Mouse (Mus musculus): ENCODE measurements at regions not wholly inside any gene's neighbourhood (a gene's known extent, or its start where the extent isn't known, plus 50 kb on each side); places are given as distances from the start of the nearest gene placed in this dataset.
A peak's percentile ranks its signal among the peaks of the same experiment; 100 is the strongest.

DNA sequence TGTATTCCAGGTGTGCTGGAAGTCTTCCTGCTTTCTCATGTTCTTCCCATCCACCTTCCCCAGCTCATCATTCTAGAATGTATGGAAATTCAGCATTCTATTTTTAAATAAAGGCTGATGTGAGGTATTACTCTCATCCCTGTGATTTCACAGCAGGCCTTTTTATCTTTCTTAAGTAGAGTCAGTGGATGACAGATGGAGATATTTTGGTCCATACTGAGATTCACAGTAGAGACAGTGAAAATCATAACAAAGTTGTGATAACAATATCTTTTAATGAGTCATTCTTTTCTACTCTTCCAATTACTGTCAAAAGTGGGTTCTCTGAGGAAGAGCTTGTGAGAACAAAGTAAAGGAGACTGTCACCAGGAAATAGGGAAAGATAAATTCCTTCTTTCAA, 132.4 kb downstream of the AI429214 start:
- DNase-seq (ENCODE audit: low spot score) (no peak), ATAC-seq (ENCODE audit: insufficient read depth, low read depth) (no peak)
- no peak overlapping the region for H3K27ac ChIP-seq (ENCODE audit: low read depth)
- no peak overlapping the region for H3K4me3 ChIP-seq (ENCODE audit: low read depth, low read length)
- no peak overlapping the region for H3K4me2 ChIP-seq (ENCODE audit: low read depth, low read length)
- TF ChIP-seq CTCF (IDR thresholded peaks at IDR 0.05; ENCODE audit: low read depth): no peak
- TF ChIP-seq EP300 (IDR thresholded peaks at IDR 0.05; ENCODE audit: low read depth): no peak
- no peaks in the 10 kb centered on the region for H3K36me3 ChIP-seq (replicated peaks; ENCODE audit: control insufficient read depth, insufficient read depth, low read length)
- no peaks in the 10 kb centered on the region for H3K4me1 ChIP-seq (ENCODE audit: control insufficient read depth, insufficient read depth)
- H3K27me3 ChIP-seq (ENCODE audit: control insufficient read depth, insufficient read depth, low read length): no peaks in the 10 kb centered on the region
- H3K9me3 ChIP-seq (replicated peaks; ENCODE audit: control insufficient read depth, low read length): peaks cover 8% of the 10 kb centered on the region; the same call in 1 of the 2 replicates
- H3K9ac ChIP-seq (replicated peaks; ENCODE audit: low read depth, low read length): no peak overlapping the region

DNA sequence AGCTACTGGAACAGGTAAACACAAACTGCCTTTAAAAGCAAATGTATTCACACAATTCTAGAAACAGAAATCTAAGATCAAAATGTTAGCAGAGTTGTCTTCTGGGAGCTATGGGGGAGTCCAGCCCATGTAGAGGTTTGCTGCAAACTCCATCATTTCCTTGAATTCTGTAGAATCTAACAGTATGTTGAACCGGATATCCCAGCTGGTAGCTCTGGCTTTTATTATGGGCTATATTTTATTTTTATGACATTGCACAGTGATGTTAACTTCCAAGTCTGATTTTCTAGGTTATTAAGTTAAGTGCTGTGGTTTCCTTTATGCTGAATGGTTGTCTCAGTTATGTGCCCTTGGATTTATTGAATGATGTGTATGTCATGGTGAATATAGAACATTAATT, 136.3 kb downstream of the AI429214 start:
- Histone ChIP-seq H3K9ac (replicated peaks; ENCODE audit: low read depth, low read length) (no peak overlapping the region), H3K27me3 (ENCODE audit: control insufficient read depth, insufficient read depth, low read length) (no peaks in the 10 kb centered on the region), H3K4me3 (ENCODE audit: low read depth, low read length) (no peak overlapping the region), H3K4me2 (ENCODE audit: low read depth, low read length) (no peak overlapping the region), H3K27ac (ENCODE audit: low read depth) (no peak overlapping the region), H3K9me3 (replicated peaks; ENCODE audit: control insufficient read depth, low read length) (no peaks in the 10 kb centered on the region), H3K36me3 (replicated peaks; ENCODE audit: control insufficient read depth, insufficient read depth, low read length) (no peaks in the 10 kb centered on the region), H3K4me1 (ENCODE audit: control insufficient read depth, insufficient read depth) (no peaks in the 10 kb centered on the region)
- TF ChIP-seq EP300 (IDR thresholded peaks at IDR 0.05; ENCODE audit: low read depth): no peak
- TF ChIP-seq CTCF (IDR thresholded peaks at IDR 0.05; ENCODE audit: low read depth): no peak
- DNase-seq (ENCODE audit: low spot score) (no peak), ATAC-seq (ENCODE audit: insufficient read depth, low read depth) (no peak)
- WGBS: 85% methylated on average over 1 of the region's 1 CpGs

DNA sequence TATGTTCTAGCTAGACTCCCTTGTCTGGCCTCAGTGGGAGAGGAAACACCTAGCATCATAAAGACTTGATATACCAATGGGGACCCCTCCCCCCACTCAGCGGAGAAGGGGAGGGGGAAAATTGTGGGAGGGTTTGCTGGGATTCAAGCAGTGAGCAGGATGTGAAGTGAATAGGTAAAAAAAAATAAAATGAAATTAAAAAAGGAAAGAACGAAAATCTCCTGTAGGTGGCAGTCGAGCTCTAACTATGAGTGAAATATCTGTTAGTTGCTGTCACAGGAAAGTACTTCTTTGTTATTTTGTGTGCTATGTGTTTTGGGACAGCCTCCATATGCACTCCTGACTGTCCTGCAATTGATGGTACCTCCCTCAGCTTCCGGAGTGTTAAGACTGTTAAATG, 138.6 kb downstream of the AI429214 start:
- no peak overlapping the region for H3K4me2 ChIP-seq (ENCODE audit: low read depth, low read length)
- no peaks in the 10 kb centered on the region for H3K9me3 ChIP-seq (replicated peaks; ENCODE audit: control insufficient read depth, low read length)
- H3K4me1 ChIP-seq (ENCODE audit: control insufficient read depth, insufficient read depth): no peaks in the 10 kb centered on the region
- H3K27me3 ChIP-seq (ENCODE audit: control insufficient read depth, insufficient read depth, low read length): no peaks in the 10 kb centered on the region
- H3K9ac ChIP-seq (replicated peaks; ENCODE audit: low read depth, low read length): no peak overlapping the region
- ATAC-seq (ENCODE audit: insufficient read depth, low read depth) (no peak), DNase-seq (ENCODE audit: low spot score) (no peak)
- H3K4me3 ChIP-seq (ENCODE audit: low read depth, low read length): no peak overlapping the region
- no peaks in the 10 kb centered on the region for H3K36me3 ChIP-seq (replicated peaks; ENCODE audit: control insufficient read depth, insufficient read depth, low read length)
- H3K27ac ChIP-seq (ENCODE audit: low read depth): no peak overlapping the region
- TF ChIP-seq EP300 (IDR thresholded peaks at IDR 0.05; ENCODE audit: low read depth) (no peak), CTCF (IDR thresholded peaks at IDR 0.05; ENCODE audit: low read depth) (peak; percentile 46)
- WGBS: 11% methylated on average over 4 of the region's 4 CpGs

DNA sequence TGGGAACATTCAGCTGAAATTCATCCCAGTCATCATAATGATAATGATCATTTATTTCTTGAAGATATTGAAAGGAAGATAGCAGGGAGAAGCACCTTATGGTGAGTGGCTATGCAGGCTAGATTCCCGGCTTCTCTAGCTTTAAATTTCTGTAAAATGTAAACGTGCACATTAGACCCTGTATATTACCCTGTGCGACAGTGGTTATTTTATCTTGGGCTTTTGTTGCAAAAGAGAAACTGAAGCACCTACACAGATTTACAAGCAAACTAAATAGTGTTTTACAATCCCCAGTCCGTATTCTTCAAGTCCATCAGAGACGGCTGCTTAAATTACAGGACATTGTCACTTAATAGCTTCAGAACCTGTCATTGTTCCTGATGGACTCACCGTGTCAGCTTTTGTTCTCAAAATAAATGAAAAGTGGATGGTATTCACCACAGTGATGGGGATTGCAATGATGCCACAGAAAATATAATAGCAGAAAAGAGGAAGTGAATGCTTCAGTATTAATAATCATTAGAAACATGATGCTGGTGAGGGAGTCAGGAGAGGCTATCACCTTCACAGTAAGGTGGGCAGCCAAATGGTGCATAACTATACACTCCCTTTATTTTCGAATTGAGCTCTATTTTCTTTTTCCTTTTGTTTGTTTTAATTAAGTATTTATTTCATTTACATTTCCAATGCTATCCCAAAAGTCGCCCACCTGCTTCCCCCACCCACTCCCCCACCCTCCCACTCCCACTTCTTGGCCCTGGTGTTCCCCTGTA, 141.0 kb downstream of the AI429214 start:
- whole genome bisulfite sequencing: 71% methylated on average over 8 of the region's 8 CpGs

DNA sequence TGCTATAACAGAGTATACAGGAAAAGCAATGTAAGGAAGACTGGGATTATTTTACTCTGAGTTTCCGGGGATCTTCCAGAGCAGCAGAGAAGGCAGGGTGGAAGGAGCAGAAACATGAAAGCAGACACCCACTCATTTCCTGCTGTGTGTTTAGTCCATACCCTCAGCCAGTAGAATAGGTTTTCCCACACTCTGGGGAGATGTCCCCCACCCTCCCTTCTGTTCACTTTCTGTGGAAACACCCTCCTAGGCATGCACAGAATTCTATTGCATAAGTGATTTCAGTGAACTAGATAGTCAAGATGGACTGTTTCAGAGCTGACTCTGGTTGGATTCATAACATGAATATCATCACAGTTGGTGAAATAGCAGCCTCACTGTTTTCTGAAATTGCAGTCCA, 156.9 kb downstream of the AI429214 start:
- 56% methylated on average over 1 of the region's 1 CpGs for WGBS
- Histone ChIP-seq H3K9ac (replicated peaks; ENCODE audit: low read depth, low read length) (no peak overlapping the region), H3K9me3 (replicated peaks; ENCODE audit: control insufficient read depth, low read length) (no peaks in the 10 kb centered on the region), H3K36me3 (replicated peaks; ENCODE audit: control insufficient read depth, insufficient read depth, low read length) (no peaks in the 10 kb centered on the region), H3K4me2 (ENCODE audit: low read depth, low read length) (no peak overlapping the region), H3K4me1 (ENCODE audit: control insufficient read depth, insufficient read depth) (no peaks in the 10 kb centered on the region), H3K4me3 (ENCODE audit: low read depth, low read length) (no peak overlapping the region), H3K27me3 (ENCODE audit: control insufficient read depth, insufficient read depth, low read length) (no peaks in the 10 kb centered on the region), H3K27ac (ENCODE audit: low read depth) (no peak overlapping the region)
- DNase-seq (ENCODE audit: low spot score) (no peak), ATAC-seq (ENCODE audit: insufficient read depth, low read depth) (no peak)
- TF ChIP-seq CTCF (IDR thresholded peaks at IDR 0.05; ENCODE audit: low read depth) (no peak), EP300 (IDR thresholded peaks at IDR 0.05; ENCODE audit: low read depth) (no peak)

More for the DNA sequence above, 141.0 kb downstream of the AI429214 start:
- Histone ChIP-seq H3K9ac (replicated peaks; ENCODE audit: low read depth, low read length) (no peak overlapping the region), H3K36me3 (replicated peaks; ENCODE audit: control insufficient read depth, insufficient read depth, low read length) (no peaks in the 10 kb centered on the region), H3K9me3 (replicated peaks; ENCODE audit: control insufficient read depth, low read length) (no peaks in the 10 kb centered on the region), H3K4me3 (ENCODE audit: low read depth, low read length) (no peak overlapping the region), H3K27ac (ENCODE audit: low read depth) (no peak overlapping the region), H3K4me1 (ENCODE audit: control insufficient read depth, insufficient read depth) (no peaks in the 10 kb centered on the region), H3K27me3 (ENCODE audit: control insufficient read depth, insufficient read depth, low read length) (no peaks in the 10 kb centered on the region), H3K4me2 (ENCODE audit: low read depth, low read length) (no peak overlapping the region)
- DNase-seq (ENCODE audit: low spot score): no peak
- ATAC-seq (ENCODE audit: insufficient read depth, low read depth): no peak
- TF ChIP-seq CTCF (IDR thresholded peaks at IDR 0.05; ENCODE audit: low read depth) (no peak), EP300 (IDR thresholded peaks at IDR 0.05; ENCODE audit: low read depth) (no peak)

DNA sequence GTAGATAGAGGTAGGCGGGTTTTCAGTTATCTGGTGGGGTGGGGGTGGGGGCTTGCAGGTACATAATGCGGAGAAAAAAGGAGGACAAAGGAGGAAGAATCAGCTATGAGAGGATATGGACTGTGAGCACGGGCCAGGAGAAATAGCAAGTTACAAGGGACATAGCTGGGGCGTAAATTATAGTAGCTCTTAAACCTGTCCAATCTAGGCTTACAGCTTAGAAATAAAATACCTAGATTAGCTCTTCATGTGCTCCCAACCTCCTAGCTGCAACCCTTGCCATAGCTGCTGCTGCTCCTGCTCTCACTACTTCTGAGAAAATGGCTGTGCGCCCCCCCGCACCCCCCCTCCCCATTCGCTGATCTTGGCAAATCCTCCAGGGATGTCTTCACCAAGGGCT, 161.0 kb downstream of the AI429214 start:
- H3K9me3 ChIP-seq (replicated peaks; ENCODE audit: control insufficient read depth, low read length): no peaks in the 10 kb centered on the region
- WGBS: 83% methylated on average over 7 of the region's 7 CpGs
- no peaks in the 10 kb centered on the region for H3K27me3 ChIP-seq (ENCODE audit: control insufficient read depth, insufficient read depth, low read length)

More for the DNA sequence above, 161.0 kb downstream of the AI429214 start:
- ATAC-seq (ENCODE audit: insufficient read depth, low read depth) (no peak), DNase-seq (ENCODE audit: low spot score) (no peak)
- Histone ChIP-seq H3K27ac (ENCODE audit: low read depth) (no peak overlapping the region), H3K4me1 (ENCODE audit: control insufficient read depth, insufficient read depth) (no peaks in the 10 kb centered on the region), H3K4me2 (ENCODE audit: low read depth, low read length) (no peak overlapping the region), H3K36me3 (replicated peaks; ENCODE audit: control insufficient read depth, insufficient read depth, low read length) (no peaks in the 10 kb centered on the region), H3K4me3 (ENCODE audit: low read depth, low read length) (no peak overlapping the region), H3K9ac (replicated peaks; ENCODE audit: low read depth, low read length) (no peak overlapping the region)
- TF ChIP-seq CTCF (IDR thresholded peaks at IDR 0.05; ENCODE audit: low read depth) (no peak), EP300 (IDR thresholded peaks at IDR 0.05; ENCODE audit: low read depth) (no peak)
